Mouse (Mus musculus) MEL (cell line): ENCODE results near the gene Gm6793. TPM values are rescaled to one million over a fixed set of nuclear protein-coding genes. Genes with fewer than 3 reads are reported as not detected.
A peak's percentile ranks its signal among the peaks of the same experiment; 100 is the strongest.

Experiments
- DNase-seq: peaks from one replicate; pipeline ENCODE4 v3.0.0; 2011; ENCODE audit warnings: low read depth, low spot score
- H3K27ac ChIP-seq: 2 replicates; pipeline ENCODE4 v1.5.1; 2012; ENCODE audit warnings: low read depth, mild to moderate bottlenecking, control low read depth, low read length, moderate library complexity; ENCODE audit not compliant: control insufficient read depth
- H3K27me3 ChIP-seq, 2 experiments: fragments of 150-350 bp in 1 of 2; sonication (generic) in 1 of 2; 2 replicates each; pipeline ENCODE4 v1.6.1; 2012; ENCODE audit warnings: low read length in 2 of 2, mild to moderate bottlenecking in 2 of 2, improper control_type of control experiment in 1 of 2, moderate library complexity in 1 of 2; ENCODE audit not compliant: insufficient read depth in 2 of 2, control insufficient read depth in 1 of 2
- H3K36me3 ChIP-seq, 2 experiments: 2 replicates each; pipeline ENCODE4 v1.6.1; 2012 to 2014; ENCODE audit warnings: low read length in 2 of 2, improper control_type of control experiment in 1 of 2, inconsistent platforms in 1 of 2, mild to moderate bottlenecking in 1 of 2; ENCODE audit not compliant: insufficient read depth in 2 of 2, control insufficient read depth in 1 of 2
- H3K4me1 ChIP-seq, 2 experiments: fragments of 150-350 bp in 1 of 2; sonication (generic) in 1 of 2; 2 replicates each; pipeline ENCODE4 v1.6.1; 2012; ENCODE audit warnings: low read length in 2 of 2, improper control_type of control experiment in 1 of 2, mild to moderate bottlenecking in 1 of 2; ENCODE audit not compliant: insufficient read depth in 2 of 2, control insufficient read depth in 1 of 2
- H3K4me3 ChIP-seq, 2 experiments: fragments of 150-350 bp in 1 of 2; sonication (generic) in 1 of 2; 2 replicates each; pipeline ENCODE4 v1.5.1; 2012; ENCODE audit warnings: low read depth in 2 of 2, low read length in 2 of 2, mild to moderate bottlenecking in 2 of 2, moderate library complexity in 2 of 2, control low read depth in 1 of 2, improper control_type of control experiment in 1 of 2; ENCODE audit not compliant: control insufficient read depth in 1 of 2, insufficient read depth in 1 of 2
- H3K79me2 ChIP-seq: 2 replicates; pipeline ENCODE4 v1.6.1; 2012; ENCODE audit warnings: mild to moderate bottlenecking, low read length, moderate library complexity; ENCODE audit not compliant: control insufficient read depth, poor library complexity, insufficient read depth
- H3K9ac ChIP-seq: 2 replicates; pipeline ENCODE4 v1.6.1; 2012; ENCODE audit warnings: low read depth, mild to moderate bottlenecking, control low read depth, low read length, moderate library complexity; ENCODE audit not compliant: control insufficient read depth, poor library complexity, severe bottlenecking
- H3K9me3 ChIP-seq: fragments of 150-350 bp; sonication (generic); replicated peaks from 2 replicates; pipeline ENCODE4 v1.6.1; 2012; ENCODE audit warnings: mild to moderate bottlenecking, low read length, improper control_type of control experiment, moderate library complexity; ENCODE audit not compliant: insufficient read depth
- BHLHE40 ChIP-seq: IDR thresholded peaks from 2 replicates; pipeline ENCODE4 v1.6.1; 2012; ENCODE audit warnings: low read depth, mild to moderate bottlenecking, inconsistent platforms, low read length, improper control_type of control experiment, borderline replicate concordance
- CHD1 ChIP-seq: IDR thresholded peaks from 2 replicates; pipeline ENCODE4 v1.6.1; 2012; ENCODE audit warnings: low read depth, mild to moderate bottlenecking, inconsistent platforms, low read length, improper control_type of control experiment
- CHD2 ChIP-seq: IDR thresholded peaks from 2 replicates; pipeline ENCODE4 v1.6.1; 2011; ENCODE audit warnings: low read length, improper control_type of control experiment
- CTCF ChIP-seq, 3 experiments: IDR thresholded peaks in 2 of 3; conservative IDR thresholded peaks in 1 of 3; 2 replicates each; pipeline ENCODE4 v1.5.1; 2011 to 2012; ENCODE audit warnings: low read length in 3 of 3, low read depth in 2 of 3, mild to moderate bottlenecking in 2 of 3, improper control_type of control experiment in 1 of 3, inconsistent platforms in 1 of 3, mixed read lengths in 1 of 3, moderate library complexity in 1 of 3; ENCODE audit not compliant: control insufficient read depth in 1 of 3, insufficient read depth in 1 of 3, poor library complexity in 1 of 3, severe bottlenecking in 1 of 3
- E2F4 ChIP-seq: IDR thresholded peaks from 2 replicates; pipeline ENCODE4 v1.6.1; 2011; ENCODE audit warnings: low read depth, low read length, improper control_type of control experiment, borderline replicate concordance
- ELF1 ChIP-seq: IDR thresholded peaks from 2 replicates; pipeline ENCODE4 v1.6.1; 2014; ENCODE audit warnings: low read depth, mild to moderate bottlenecking, inconsistent platforms, low read length, improper control_type of control experiment, moderate library complexity
- GABPA ChIP-seq: IDR thresholded peaks from 2 replicates; pipeline ENCODE4 v1.6.1; 2012; ENCODE audit warnings: low read depth, mild to moderate bottlenecking, inconsistent platforms, low read length, improper control_type of control experiment, moderate library complexity
- GATA1 ChIP-seq: IDR thresholded peaks from 2 replicates; pipeline ENCODE4 v1.6.1; 2011; ENCODE audit warnings: low read depth, low read length, improper control_type of control experiment
- MAFK ChIP-seq: IDR thresholded peaks from 2 replicates; pipeline ENCODE4 v1.6.1; 2011; ENCODE audit warnings: low read depth, mild to moderate bottlenecking, low read length, improper control_type of control experiment, borderline replicate concordance
- MAX ChIP-seq: IDR thresholded peaks from 2 replicates; pipeline ENCODE4 v1.6.1; 2011; ENCODE audit warnings: low read length, improper control_type of control experiment
- MAZ ChIP-seq: IDR thresholded peaks from 2 replicates; pipeline ENCODE4 v1.6.1; 2012; ENCODE audit warnings: low read depth, mild to moderate bottlenecking, inconsistent platforms, low read length, improper control_type of control experiment
- MEF2A ChIP-seq: IDR thresholded peaks from 2 replicates; pipeline ENCODE4 v1.6.1; 2014; ENCODE audit warnings: low read depth, mild to moderate bottlenecking, inconsistent platforms, low read length, improper control_type of control experiment; ENCODE audit not compliant: poor library complexity, insufficient replicate concordance, severe bottlenecking; ENCODE audit errors: extremely low read depth
- MXI1 ChIP-seq: IDR thresholded peaks from 2 replicates; pipeline ENCODE4 v1.6.1; 2011; ENCODE audit warnings: mild to moderate bottlenecking, low read depth, low read length, improper control_type of control experiment
- MYC ChIP-seq: IDR thresholded peaks from 2 replicates; pipeline ENCODE4 v1.6.1; 2011; ENCODE audit warnings: low read depth, mild to moderate bottlenecking, low read length, improper control_type of control experiment, moderate library complexity
- POLR2A ChIP-seq, 2 experiments: IDR thresholded peaks; 2 replicates each; pipeline ENCODE4 v1.6.1; 2011 to 2012; ENCODE audit warnings: low read length in 2 of 2, mild to moderate bottlenecking in 2 of 2, control low read depth in 1 of 2, improper control_type of control experiment in 1 of 2, low read depth in 1 of 2, moderate library complexity in 1 of 2; ENCODE audit not compliant: control insufficient read depth in 1 of 2, insufficient read depth in 1 of 2, poor library complexity in 1 of 2
- POLR2AphosphoS5 ChIP-seq: IDR thresholded peaks from 2 replicates; pipeline ENCODE4 v1.6.1; 2012; ENCODE audit warnings: low read depth, borderline replicate concordance, mild to moderate bottlenecking, inconsistent platforms, low read length, moderate library complexity, mixed read lengths
- RCOR1 ChIP-seq: IDR thresholded peaks from 2 replicates; pipeline ENCODE4 v1.6.1; 2012; ENCODE audit warnings: low read depth, mild to moderate bottlenecking, inconsistent platforms, low read length, improper control_type of control experiment
- SMC3 ChIP-seq: IDR thresholded peaks from 2 replicates; pipeline ENCODE4 v1.6.1; 2011; ENCODE audit warnings: low read depth, low read length, improper control_type of control experiment
- TAL1 ChIP-seq: IDR thresholded peaks from 2 replicates; pipeline ENCODE4 v1.6.1; 2012; ENCODE audit warnings: mild to moderate bottlenecking, inconsistent platforms, low read length, moderate library complexity, mixed read lengths
- TBP ChIP-seq: IDR thresholded peaks from 2 replicates; pipeline ENCODE4 v1.8.0; 2011; ENCODE audit warnings: low read depth, low read length, improper control_type of control experiment
- UBTF ChIP-seq: IDR thresholded peaks from 2 replicates; pipeline ENCODE4 v1.6.1; 2012; ENCODE audit warnings: low read depth, mild to moderate bottlenecking, inconsistent platforms, low read length, improper control_type of control experiment, moderate library complexity, borderline replicate concordance; ENCODE audit not compliant: insufficient read depth
- USF2 ChIP-seq, 2 experiments: IDR thresholded peaks; 2 replicates each; pipeline ENCODE4 v1.6.1; 2011 to 2012; ENCODE audit warnings: improper control_type of control experiment in 2 of 2, low read length in 2 of 2, borderline replicate concordance in 1 of 2, inconsistent platforms in 1 of 2, low read depth in 1 of 2, mild to moderate bottlenecking in 1 of 2; ENCODE audit not compliant: insufficient read depth in 1 of 2
- ZC3H11A ChIP-seq: IDR thresholded peaks from 2 replicates; pipeline ENCODE4 v1.6.1; 2012; ENCODE audit warnings: low read depth, mild to moderate bottlenecking, inconsistent platforms, low read length, improper control_type of control experiment
- ZKSCAN1 ChIP-seq: IDR thresholded peaks from 2 replicates; pipeline ENCODE4 v1.6.1; 2012; ENCODE audit warnings: low read depth, mild to moderate bottlenecking, inconsistent platforms, low read length, improper control_type of control experiment, moderate library complexity
- ZNF384 ChIP-seq: IDR thresholded peaks from 2 replicates; pipeline ENCODE4 v1.6.1; 2012; ENCODE audit warnings: low read depth, mild to moderate bottlenecking, inconsistent platforms, low read length, improper control_type of control experiment
- polyA plus RNA-seq, 2 experiments: library from polyadenylated mRNA; stranded (reverse) in 1 of 2; unstranded in 1 of 2; fragments of >175 nt in 1 of 2; fragments of >200 nt in 1 of 2; gene quantifications; 2 replicates each; pipeline versions ENCODE4 v1.2.1 to v1.2.4; 2012; ENCODE audit warnings: low replicate concordance in 2 of 2, low read depth in 1 of 2; ENCODE audit not compliant: insufficient read length in 2 of 2, insufficient read depth in 1 of 2, missing spikeins in 1 of 2
- total RNA-seq: library from RNA; depleted of rRNA; stranded (reverse); fragments of 300-350 nt; gene quantifications from 2 replicates; pipeline ENCODE4 v1.2.3, GENCODE M21; 2012

The Gm6793 gene
- total and polyA plus RNA-seq, 3 experiments, result 0.19 to 0.46 TPM; not detected in 1

- no peaks in the 10 kb centered on the region for H3K27me3 ChIP-seq
- peak; percentile 21 for DNase-seq
- H3K9ac ChIP-seq, result no peak overlapping the region
- no peaks in the 10 kb centered on the region for H3K9me3 ChIP-seq
- no peaks in the 10 kb centered on the region for H3K4me1 ChIP-seq
- no peaks in the 10 kb centered on the region for H3K36me3 ChIP-seq
- H3K4me3 ChIP-seq, result no peak overlapping the region
- no peak for TF ChIP-seq TBP
- TF ChIP-seq CTCF (IDR thresholded peaks at IDR 0.05 in 2 of 3, conservative IDR thresholded peaks at IDR 0.05 in 1 of 3; ENCODE audit: control insufficient read depth in 1 of 3, insufficient read depth in 1 of 3, low read depth in 2 of 3, low read length in 3 of 3, poor library complexity in 1 of 3, severe bottlenecking in 1 of 3), result peak; percentile 31 to 51 (median 39)
- no peaks in the 10 kb centered on the region for H3K79me2 ChIP-seq
- H3K27ac ChIP-seq, result no peak overlapping the region
Measured at GRCm38 (mm10) chr8:112045182-112045581, 30.3 kb upstream of the Gm6793 start.

GRCm38 (mm10) chr8:112037521-112037920, 22.7 kb upstream of the Gm6793 start:
- Histone ChIP-seq H3K27me3 (no peaks in the 10 kb centered on the region), H3K9ac (no peak overlapping the region), H3K79me2 (no peaks in the 10 kb centered on the region), H3K4me3 (no peak overlapping the region), H3K4me1 (no peaks in the 10 kb centered on the region), H3K36me3 (no peaks in the 10 kb centered on the region), H3K27ac (no peak overlapping the region), H3K9me3 (no peaks in the 10 kb centered on the region)
- DNase-seq, result no peak
- TF ChIP-seq MYC, result no peak
- TF ChIP-seq ELF1, result no peak
- TF ChIP-seq CHD2, result no peak
- no peak for TF ChIP-seq CHD1
- TF ChIP-seq UBTF, result no peak
- TF ChIP-seq MAZ, result no peak
- no peak for TF ChIP-seq USF2 (IDR thresholded peaks at IDR 0.05; ENCODE audit: borderline replicate concordance in 1 of 2, insufficient read depth in 1 of 2, low read depth in 1 of 2, low read length in 2 of 2)
- TF ChIP-seq TAL1, result no peak
- TF ChIP-seq RCOR1, result no peak

GRCm38 (mm10) chr8:112034603-112035002, 19.8 kb upstream of the Gm6793 start:
- no peak overlapping the region for H3K4me3 ChIP-seq
- H3K4me1 ChIP-seq, result peaks cover 2 to 5% of the 10 kb centered on the region in 2 experiments; a peak in 3 of 4 replicates
- no peaks in the 10 kb centered on the region for H3K27me3 ChIP-seq
- H3K9ac ChIP-seq, result no peak overlapping the region
- H3K9me3 ChIP-seq, result no peaks in the 10 kb centered on the region
- no peaks in the 10 kb centered on the region for H3K79me2 ChIP-seq
- no peaks in the 10 kb centered on the region for H3K36me3 ChIP-seq
- peak; percentile 83 for DNase-seq
- H3K27ac ChIP-seq, result no peak overlapping the region
- no peak for TF ChIP-seq UBTF
- TF ChIP-seq TBP, result no peak
- no peak for TF ChIP-seq MXI1
- TF ChIP-seq MAFK, result no peak
- TF ChIP-seq USF2 (IDR thresholded peaks at IDR 0.05; ENCODE audit: borderline replicate concordance in 1 of 2, insufficient read depth in 1 of 2, low read depth in 1 of 2, low read length in 2 of 2), result no peak
- peak; percentile 74 for TF ChIP-seq ZC3H11A
- no peak for TF ChIP-seq E2F4
- no peak for TF ChIP-seq POLR2AphosphoS5
- TF ChIP-seq CHD2, result no peak
- 0 out of 2 replicates have a peak, but pooled peaks have one; percentile 16 for TF ChIP-seq ZNF384
- peak; percentile 73 to 96 (median 86) for TF ChIP-seq CTCF (IDR thresholded peaks at IDR 0.05 in 2 of 3, conservative IDR thresholded peaks at IDR 0.05 in 1 of 3; ENCODE audit: control insufficient read depth in 1 of 3, insufficient read depth in 1 of 3, low read depth in 2 of 3, low read length in 3 of 3, poor library complexity in 1 of 3, severe bottlenecking in 1 of 3)
- TF ChIP-seq MAX, result no peak
- TF ChIP-seq GABPA, result no peak
- no peak for TF ChIP-seq CHD1
- TF ChIP-seq BHLHE40, result 0 out of 2 replicates have a peak, but pooled peaks have one; percentile 16
- TF ChIP-seq ZKSCAN1, result no peak
- TF ChIP-seq POLR2A (IDR thresholded peaks at IDR 0.05; ENCODE audit: control insufficient read depth in 1 of 2, insufficient read depth in 1 of 2, low read depth in 1 of 2, low read length in 2 of 2, poor library complexity in 1 of 2), result no peak
- peak; percentile 73 for TF ChIP-seq SMC3
- no peak for TF ChIP-seq MEF2A
- no peak for TF ChIP-seq GATA1
